Mouse (Mus musculus): ENCODE measurements around the gene 9130409I23Rik. TPM values are rescaled to one million over a fixed set of nuclear protein-coding genes. Genes with fewer than 3 reads are reported as not detected.

9130409I23Rik gene
- total RNA-seq (2021): not detected

- DNase-seq (ENCODE audit: low spot score in 2 of 2): no peak
- intact Hi-C loops (cut with DNase I): no loop called here
These were observed at the start of gene 9130409I23Rik for GRCm38 (mm10) chr1:181050937-181051336. Gene 9130409I23Rik (plus strand): TSS chr1:181051237.

- no peak for DNase-seq (ENCODE audit: low spot score in 2 of 2)
- intact Hi-C loops (cut with DNase I): no loop called here
These were observed 49.4 kb upstream of the 9130409I23Rik start for GRCm38 (mm10) chr1:181001621-181002020.

- intact Hi-C loops (cut with DNase I): no loop called here
- no peak for DNase-seq (ENCODE audit: low spot score in 2 of 2)
These were observed 47.2 kb upstream of the 9130409I23Rik start for GRCm38 (mm10) chr1:181003790-181004189.

- DNase-seq (ENCODE audit: low spot score in 2 of 2): no peak
- intact Hi-C loops (cut with DNase I): no loop called here
These were observed 45.7 kb upstream of the 9130409I23Rik start for GRCm38 (mm10) chr1:181005331-181005730.

GRCm38 (mm10) chr1:181007831-181008230 is 43.2 kb upstream of the 9130409I23Rik start:
- intact Hi-C loops (cut with DNase I): no loop called here
- no peak for DNase-seq (ENCODE audit: low spot score in 2 of 2)

- intact Hi-C loops (cut with DNase I): no loop called here
- no peak for DNase-seq (ENCODE audit: low spot score in 2 of 2)
These were observed 42.8 kb upstream of the 9130409I23Rik start for GRCm38 (mm10) chr1:181008266-181008665.

- no peak for DNase-seq (ENCODE audit: low spot score in 2 of 2)
- intact Hi-C loops (cut with DNase I): no loop called here
These were observed 41.9 kb upstream of the 9130409I23Rik start for GRCm38 (mm10) chr1:181009011-181009590.

GRCm38 (mm10) chr1:181009754-181010153 is 41.3 kb upstream of the 9130409I23Rik start:
- no peak for DNase-seq (ENCODE audit: low spot score in 2 of 2)
- intact Hi-C loops (cut with DNase I): no loop called here

GRCm38 (mm10) chr1:181010171-181010932 is 40.7 kb upstream of the 9130409I23Rik start:
- no peak for DNase-seq (ENCODE audit: low spot score in 2 of 2)
- intact Hi-C loops (cut with DNase I): no loop called here

GRCm38 (mm10) chr1:181011601-181012000 is 39.4 kb upstream of the 9130409I23Rik start:
- intact Hi-C loops (cut with DNase I): no loop called here
- DNase-seq (ENCODE audit: low spot score in 2 of 2): no peak

- intact Hi-C loops (cut with DNase I): no loop called here
- no peak for DNase-seq (ENCODE audit: low spot score in 2 of 2)
These were observed 38.6 kb upstream of the 9130409I23Rik start for GRCm38 (mm10) chr1:181012416-181012815.

- no peak for DNase-seq (ENCODE audit: low spot score in 2 of 2)
- intact Hi-C loops (cut with DNase I): no loop called here
These were observed 37.6 kb upstream of the 9130409I23Rik start for GRCm38 (mm10) chr1:181013446-181013845.

GRCm38 (mm10) chr1:181014731-181015500 is 36.1 kb upstream of the 9130409I23Rik start:
- no peak for DNase-seq (ENCODE audit: low spot score in 2 of 2)
- intact Hi-C loops (cut with DNase I): no loop called here

- peak in 1 of 2 experiments; percentile 42 for DNase-seq (ENCODE audit: low spot score in 2 of 2)
- intact Hi-C loops (cut with DNase I): no loop called here
These were observed 35.5 kb upstream of the 9130409I23Rik start for GRCm38 (mm10) chr1:181015558-181015957.

- no peak for DNase-seq (ENCODE audit: low spot score in 2 of 2)
- intact Hi-C loops (cut with DNase I): no loop called here
These were observed 35.0 kb upstream of the 9130409I23Rik start for GRCm38 (mm10) chr1:181016045-181016444.

GRCm38 (mm10) chr1:181016532-181017131 is 34.4 kb upstream of the 9130409I23Rik start:
- DNase-seq (ENCODE audit: low spot score in 2 of 2): peak; percentile 71 to 77
- intact Hi-C loops (cut with DNase I): no loop called here

- intact Hi-C loops (cut with DNase I): no loop called here
- peak; percentile 71 to 72 for DNase-seq (ENCODE audit: low spot score in 2 of 2)
These were observed 33.8 kb upstream of the 9130409I23Rik start for GRCm38 (mm10) chr1:181017212-181017711.

- intact Hi-C loops (cut with DNase I): no loop called here
- no peak for DNase-seq (ENCODE audit: low spot score in 2 of 2)
These were observed 33.1 kb upstream of the 9130409I23Rik start for GRCm38 (mm10) chr1:181017890-181018420.

GRCm38 (mm10) chr1:181020756-181021487 is 30.1 kb upstream of the 9130409I23Rik start, which contains the start of gene Ephx1:
Gene Ephx1 (minus strand): TSS chr1:181020904.
- no peak for DNase-seq (ENCODE audit: low spot score in 2 of 2)
- intact Hi-C loops (cut with DNase I): no loop called here
